Mouse (Mus musculus): Measurements from ENCODE around the gene Hopx. TPM values are rescaled to one million over a fixed set of nuclear protein-coding genes. Genes with fewer than 3 reads are reported as not detected.

Gene Hopx
- total RNA-seq, 4 experiments from 2014 or later = 25.4 to 28.4 (median 26.1) TPM

DNA sequence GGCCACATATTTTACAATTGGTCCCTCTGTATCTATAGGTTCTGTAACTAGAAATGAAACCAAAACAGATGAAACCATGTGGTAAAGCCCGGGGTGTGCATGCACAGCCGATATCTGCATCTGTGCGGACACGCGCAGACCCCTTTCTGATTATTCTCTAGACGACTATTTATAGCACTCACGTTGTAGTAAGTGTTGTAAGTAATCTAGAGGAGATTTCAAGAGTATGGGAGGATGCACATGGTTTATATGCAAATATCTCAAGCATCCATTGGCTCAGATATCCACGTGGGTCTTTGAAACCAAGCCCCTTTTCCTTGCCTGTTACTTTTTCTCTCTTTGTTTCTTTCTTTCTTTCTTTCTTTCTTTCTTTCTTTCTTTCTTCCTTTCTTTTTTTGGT is 41.1 kb downstream of the Hopx start:
- no peak for DNase-seq (ENCODE audit: low spot score in 2 of 2)

DNA sequence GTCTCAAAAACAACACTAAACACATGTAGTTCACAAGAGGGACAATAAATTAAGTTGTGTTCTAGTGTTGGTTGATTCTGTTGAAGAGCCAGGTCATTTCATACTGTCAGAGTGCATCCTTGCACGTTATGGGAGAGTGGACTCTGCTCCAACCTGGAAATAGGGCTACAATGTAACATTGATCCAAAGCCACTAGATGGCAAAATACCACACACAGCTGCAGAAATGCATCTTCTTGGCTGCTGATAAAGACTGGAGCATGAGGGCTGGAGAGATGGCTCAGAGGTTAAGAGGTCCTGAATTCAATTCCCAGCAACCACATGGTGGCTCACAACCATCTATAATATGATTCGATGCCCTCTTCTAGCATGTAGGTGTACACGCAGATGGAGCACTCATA is 43.3 kb downstream of the Hopx start:
- no peak for DNase-seq (ENCODE audit: low spot score in 2 of 2)

DNA sequence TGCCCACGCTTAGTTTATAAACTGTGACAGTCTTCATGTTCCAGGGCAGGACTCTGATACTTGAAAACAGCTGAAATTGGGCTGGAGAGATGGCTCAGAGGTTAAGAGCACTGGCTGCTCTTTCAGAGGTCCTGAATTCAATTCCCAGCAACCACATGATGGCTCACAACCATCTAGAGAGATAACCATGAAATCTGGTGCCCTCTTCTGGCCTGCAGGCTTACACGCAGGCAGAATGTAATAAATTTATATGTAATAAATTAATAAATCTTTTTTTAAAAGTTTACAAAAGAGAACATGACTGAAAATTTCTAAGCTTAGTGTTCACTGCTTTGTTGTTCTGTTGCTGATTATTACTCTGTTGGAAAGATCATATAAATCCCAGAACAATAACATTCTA is 43.9 kb downstream of the Hopx start:
- DNase-seq (ENCODE audit: low spot score in 2 of 2) = no peak

DNA sequence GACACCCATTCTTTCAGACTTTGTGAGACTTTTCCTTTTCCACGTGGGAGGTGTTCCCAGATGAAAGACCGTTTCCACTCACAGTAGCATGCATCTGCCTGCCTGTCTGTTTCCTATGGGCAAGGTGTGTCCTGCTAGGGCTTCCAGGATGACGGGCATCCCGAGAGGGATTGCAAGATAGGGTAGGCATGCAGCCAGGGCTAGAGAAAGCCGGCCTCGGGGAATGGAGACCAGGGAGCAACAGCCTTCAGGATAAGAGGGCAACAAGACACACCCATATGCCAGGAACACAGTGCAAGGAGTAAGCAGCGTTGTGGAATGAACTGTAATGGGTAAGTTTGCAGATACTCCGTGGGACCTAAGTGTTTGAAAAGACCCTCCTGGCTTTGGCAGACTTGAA is 47.6 kb downstream of the Hopx start:
- DNase-seq (ENCODE audit: low spot score in 2 of 2) = no peak

DNA sequence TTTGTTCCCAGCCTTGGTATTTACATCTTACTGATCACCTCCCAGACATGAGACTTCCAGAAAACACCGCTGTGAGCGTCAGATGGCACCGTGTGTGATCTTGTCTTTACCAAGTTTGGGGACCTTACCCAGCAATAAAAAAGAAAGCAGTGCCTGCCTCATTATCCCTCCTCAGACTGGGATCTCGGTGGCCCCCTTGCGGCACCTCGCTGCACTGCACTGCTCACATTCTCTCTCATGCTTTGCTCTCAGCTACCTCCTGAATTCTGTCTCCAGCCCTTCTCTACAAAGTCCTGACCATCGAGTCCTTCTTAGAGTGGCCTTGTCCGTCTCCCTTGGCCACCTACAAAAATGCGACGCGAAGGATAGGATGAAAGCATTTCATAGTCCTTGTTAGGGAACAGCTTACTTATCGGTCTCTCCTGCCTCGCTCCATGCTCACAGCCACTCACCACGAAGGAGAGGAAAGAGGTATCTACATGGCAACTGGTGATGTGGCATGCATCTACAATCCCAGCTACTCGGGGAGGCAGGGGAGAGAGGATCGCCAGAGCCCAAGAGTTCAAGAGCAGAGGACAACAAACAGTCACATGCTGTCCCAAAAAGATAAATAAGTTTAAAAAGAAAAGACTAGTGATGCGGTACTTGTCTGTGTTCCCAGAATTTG is 53.4 kb downstream of the Hopx start:
- DNase-seq (ENCODE audit: low spot score in 2 of 2) = peak in 1 of 2 experiments; percentile 71

DNA sequence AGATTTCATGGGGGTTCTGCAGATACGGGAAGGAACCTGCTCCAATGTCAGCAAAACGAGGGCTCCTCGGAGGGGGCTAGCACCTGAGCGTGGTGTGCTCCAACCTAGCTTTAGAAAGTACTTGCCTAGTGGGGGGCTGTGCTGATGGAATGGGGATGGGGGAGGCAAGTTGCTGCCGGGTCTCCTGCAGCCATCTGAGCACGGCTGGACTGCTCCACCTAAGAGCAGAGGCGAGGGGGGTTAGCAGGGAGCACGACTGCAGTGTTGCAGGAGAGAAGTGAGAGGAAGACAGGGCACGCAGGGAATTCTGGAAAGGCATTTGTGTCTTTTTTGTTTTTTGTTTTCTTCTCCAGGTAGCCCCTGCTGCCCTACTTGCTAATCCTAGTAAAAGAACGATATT is 54.6 kb downstream of the Hopx start:
- DNase-seq (ENCODE audit: low spot score in 2 of 2) = no peak

DNA sequence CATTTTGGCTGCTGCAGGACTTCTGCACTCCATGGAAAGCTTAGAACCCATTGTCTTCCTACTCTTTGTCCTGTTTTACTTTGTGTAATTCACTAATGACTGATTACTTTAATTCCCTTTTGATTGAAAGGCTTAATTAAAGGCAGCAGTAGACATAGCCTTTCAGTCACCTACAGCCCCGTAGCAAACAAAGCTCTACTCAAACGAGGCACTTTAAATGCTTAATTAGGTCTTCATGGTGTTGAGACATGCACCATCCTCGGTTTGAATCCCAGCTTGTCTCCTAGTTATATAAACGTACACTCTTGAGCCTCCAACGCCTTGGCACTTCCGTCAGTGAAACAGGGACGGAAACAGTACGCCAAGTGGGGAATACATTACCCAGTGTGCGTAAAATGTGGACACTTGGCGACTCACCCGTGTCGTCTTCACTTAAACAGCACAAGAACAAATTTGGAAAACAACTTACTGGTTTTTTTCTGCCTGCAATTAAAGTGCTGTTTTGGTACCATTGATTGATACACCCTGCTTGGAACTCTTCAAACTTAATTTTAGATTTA is 58.0 kb downstream of the Hopx start:
- no peak for DNase-seq (ENCODE audit: low spot score in 2 of 2)

DNA sequence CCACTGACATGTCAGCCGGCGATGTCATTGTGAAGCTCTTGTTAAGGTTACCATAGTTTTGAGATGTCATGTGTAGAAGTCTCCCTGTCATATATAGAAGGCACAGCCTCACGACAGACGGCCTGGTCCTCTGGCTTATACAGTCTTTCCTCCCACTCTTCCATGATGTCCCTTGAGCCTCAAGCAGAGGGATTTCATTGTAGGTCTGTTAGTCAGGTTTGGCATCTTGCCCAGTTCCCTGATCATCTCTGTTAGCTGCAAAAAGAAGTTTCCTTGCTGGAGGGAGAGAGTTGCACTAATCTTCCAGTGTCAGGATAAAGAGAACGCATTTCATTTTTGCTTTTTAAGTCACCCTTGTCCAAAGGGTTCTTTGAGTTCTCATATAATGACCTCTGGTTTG is 62.3 kb downstream of the Hopx start:
- no peak for DNase-seq (ENCODE audit: low spot score in 2 of 2)

DNA sequence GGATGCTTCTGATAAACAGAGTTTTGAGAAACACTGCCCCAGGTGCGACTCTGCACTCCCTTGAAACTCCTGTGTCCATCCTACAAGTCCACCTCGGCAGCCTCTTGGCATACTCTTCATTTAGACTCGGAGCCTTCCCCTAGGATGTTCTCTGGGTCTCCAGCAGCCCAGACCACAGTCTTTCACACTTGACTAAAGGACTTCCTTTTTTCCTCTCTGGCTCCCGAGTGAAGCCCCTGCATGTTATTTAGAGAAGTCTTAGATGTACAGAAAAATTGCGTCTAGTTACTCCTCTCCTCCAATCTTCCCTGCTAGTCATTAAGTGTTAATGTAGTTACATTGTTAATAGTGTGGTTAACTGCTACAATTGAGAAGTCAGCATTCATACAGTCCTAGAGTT is 70.6 kb downstream of the Hopx start:
- DNase-seq (ENCODE audit: low spot score in 2 of 2) = no peak

DNA sequence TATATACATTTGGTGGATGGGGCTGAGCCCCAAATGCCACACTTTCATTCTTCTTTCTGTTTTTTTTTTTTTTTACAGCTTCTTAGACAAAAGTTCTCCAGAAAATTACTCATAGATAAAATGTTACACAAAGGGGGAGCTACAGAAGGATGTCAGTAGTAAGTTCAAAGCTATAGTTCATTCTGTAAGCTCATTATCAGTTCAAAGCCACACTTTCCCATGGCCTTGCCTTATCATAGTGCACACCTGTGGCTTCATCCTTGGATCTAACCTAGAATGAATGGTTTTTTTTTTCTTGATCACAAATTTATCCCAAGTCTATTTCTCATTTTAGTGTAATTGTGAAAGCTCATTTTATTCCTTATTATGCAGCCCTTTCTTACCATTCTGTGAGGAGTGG is 75.5 kb downstream of the Hopx start:
- no peak for DNase-seq (ENCODE audit: low spot score in 2 of 2)

DNA sequence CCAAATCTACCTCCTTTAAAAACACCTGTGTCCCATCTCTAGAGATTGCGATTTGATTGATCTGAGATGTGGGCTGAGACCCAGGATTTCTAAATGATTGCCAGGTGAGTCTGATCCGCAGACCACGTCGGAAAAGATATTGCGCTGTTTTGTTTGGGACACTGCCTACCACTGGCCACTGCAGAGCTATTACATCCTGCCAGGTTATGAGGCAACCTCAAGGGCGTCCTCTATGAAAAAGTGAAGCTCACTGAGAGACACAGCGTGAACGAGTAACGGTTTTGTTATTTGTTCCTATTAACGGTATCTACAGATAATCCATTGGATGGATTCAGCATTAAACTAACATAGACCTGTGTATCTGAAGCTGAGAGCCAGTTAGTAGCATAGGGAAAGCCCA is 76.5 kb downstream of the Hopx start:
- DNase-seq (ENCODE audit: low spot score in 2 of 2) = no peak

Other genes with a start within 250 kb of the Hopx start
- 10 to 100 TPM; 19.4 to 25.6 (median 21.0) TPM for gene Aasdh, start 209.6 kb downstream of the Hopx start, total RNA-seq (2022)
- gene Paics, start 163.8 kb downstream of the Hopx start, total RNA-seq (2022) = 100 to 1,000 TPM; 101 to 109 (median 107) TPM
- 10 to 100 TPM; 16.2 to 20.3 (median 17.9) TPM for gene Ppat, start 163.5 kb downstream of the Hopx start, total RNA-seq (2022)
- gene Srp72, start 140.4 kb downstream of the Hopx start, total RNA-seq (2022) = 100 to 1,000 TPM in 3 of 4 experiments, 10 to 100 TPM in 1; 91.9 to 105 (median 103) TPM
- gene Arl9, start 111.1 kb downstream of the Hopx start, total RNA-seq (2022) = not detected
- under 1 TPM in 3 of 4 experiments, not detected in 1; 0.21 to 0.91 (median 0.68) TPM for gene Thegl, start 99.1 kb downstream of the Hopx start, total RNA-seq (2022)
- gene Spink2, start 96.3 kb upstream of the Hopx start, total RNA-seq (2022) = not detected
- gene Rest, start 150.4 kb upstream of the Hopx start, total RNA-seq (2022) = 1 to 10 TPM; 3.9 to 4.9 (median 4.2) TPM
- gene Noa1, start 195.0 kb upstream of the Hopx start, total RNA-seq (2022) = 10 to 100 TPM; 21.9 to 26.7 (median 25.0) TPM
- 10 to 100 TPM; 46.3 to 52.1 (median 47.0) TPM for gene Polr2b, start 195.0 kb upstream of the Hopx start, total RNA-seq (2022)

Data from left cerebral cortex, adult 8-10 months (tissue).